Mouse (Mus musculus): ENCODE measurements around the gene Armc5. TPM values are rescaled to one million over a fixed set of nuclear protein-coding genes. Genes with fewer than 3 reads are reported as not detected.

Armc5 gene
- total RNA-seq, 1 experiment: 11.4 TPM

DNA sequence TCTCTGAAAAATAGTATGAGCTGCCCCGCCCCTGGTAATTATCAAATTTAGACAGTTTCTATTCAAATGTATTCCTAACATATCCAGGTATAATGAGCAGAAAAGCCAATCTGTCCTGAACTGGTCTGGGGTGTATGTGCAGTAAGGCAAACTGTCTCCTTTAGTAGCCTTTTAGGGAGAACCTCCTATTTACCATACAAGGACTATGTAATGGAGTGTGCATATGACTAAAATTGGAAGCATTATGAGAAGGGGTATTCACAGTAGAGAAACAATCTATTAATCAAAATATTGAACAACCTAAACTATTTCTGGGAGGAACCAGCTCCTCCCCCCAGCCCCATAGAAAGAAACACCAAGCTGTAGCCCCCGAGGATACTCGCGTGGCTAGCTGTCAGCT is 42.6 kb downstream of the Armc5 start:
- peaks cover 0 to 11% of the 10 kb centered on the region in 2 experiments; a peak in 2 of 4 replicates for H3K4me1 ChIP-seq (ENCODE audit: control insufficient read depth in 2 of 2, insufficient read depth in 2 of 2, low read length in 2 of 2, poor library complexity in 1 of 2)

DNA sequence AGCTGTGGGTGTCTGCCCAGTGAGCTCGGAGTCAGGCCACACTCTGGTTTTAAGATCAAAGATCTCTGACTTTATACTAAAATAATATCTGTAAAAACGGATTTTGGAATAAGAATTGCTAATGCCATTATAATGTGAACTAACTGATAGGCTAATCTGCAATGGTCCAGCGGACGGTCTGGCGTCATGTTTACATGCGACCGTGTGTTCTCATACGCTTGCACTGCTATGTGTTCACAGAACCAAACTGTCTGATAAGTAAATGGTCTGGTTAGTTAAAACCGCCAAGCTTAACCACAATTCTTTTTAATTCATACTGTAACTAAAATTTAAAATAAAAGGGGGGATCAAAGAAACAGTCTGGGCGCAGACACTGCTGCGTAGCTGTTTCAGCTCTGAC is 44.6 kb downstream of the Armc5 start:
- DNase-seq (ENCODE audit: low read depth, low spot score): no peak
- Histone ChIP-seq H3K4me1 (ENCODE audit: control insufficient read depth in 2 of 2, insufficient read depth in 2 of 2, low read length in 2 of 2, poor library complexity in 1 of 2) (peaks cover 0 to 6% of the 10 kb centered on the region in 2 experiments; a peak in 2 of 4 replicates), H3K27ac (ENCODE audit: insufficient read depth, low read depth, low read length, poor library complexity, severe bottlenecking) (no peak overlapping the region), H3K9me3 (ENCODE audit: control insufficient read depth, insufficient read depth, low read depth, low read length) (no peaks in the 10 kb centered on the region), H3K36me3 (ENCODE audit: control insufficient read depth, insufficient read depth, low read length, poor library complexity, severe bottlenecking) (peaks cover 6% of the 10 kb centered on the region), H3K9ac (ENCODE audit: insufficient read depth, low read depth, low read length, poor library complexity, severe bottlenecking) (no peak overlapping the region), H3K4me3 (ENCODE audit: insufficient read depth in 1 of 2, low read depth in 1 of 2, low read length in 2 of 2, poor library complexity in 1 of 2, severe bottlenecking in 1 of 2) (no peak overlapping the region)
- in situ Hi-C loops (cut with MboI; ENCODE audit: low sequenced_read_pairs in 2 of 2, unreplicated experiment in 2 of 2): no loop called here
- TF ChIP-seq ZNF384 (IDR thresholded peaks at IDR 0.05; ENCODE audit: low read depth, low read length) (no peak), HCFC1 (IDR thresholded peaks at IDR 0.05; ENCODE audit: borderline replicate concordance, insufficient read depth, low read length) (no peak), CHD2 (IDR thresholded peaks at IDR 0.05; ENCODE audit: low read depth, low read length) (no peak), MAFK (IDR thresholded peaks at IDR 0.05; ENCODE audit: insufficient read depth, low read depth, low read length) (no peak), ZC3H11A (IDR thresholded peaks at IDR 0.05; ENCODE audit: borderline replicate concordance, low read depth, low read length) (no peak)

More for the DNA sequence above, 42.6 kb downstream of the Armc5 start:
- Histone ChIP-seq H3K4me3 (ENCODE audit: insufficient read depth in 1 of 2, low read depth in 1 of 2, low read length in 2 of 2, poor library complexity in 1 of 2, severe bottlenecking in 1 of 2) (no peak overlapping the region), H3K27ac (ENCODE audit: insufficient read depth, low read depth, low read length, poor library complexity, severe bottlenecking) (no peak overlapping the region), H3K9me3 (ENCODE audit: control insufficient read depth, insufficient read depth, low read depth, low read length) (no peaks in the 10 kb centered on the region), H3K9ac (ENCODE audit: insufficient read depth, low read depth, low read length, poor library complexity, severe bottlenecking) (no peak overlapping the region), H3K36me3 (ENCODE audit: control insufficient read depth, insufficient read depth, low read length, poor library complexity, severe bottlenecking) (peaks cover 11% of the 10 kb centered on the region)
- no peak for TF ChIP-seq ZNF384 (IDR thresholded peaks at IDR 0.05; ENCODE audit: low read depth, low read length)
- no peak for TF ChIP-seq HCFC1 (IDR thresholded peaks at IDR 0.05; ENCODE audit: borderline replicate concordance, insufficient read depth, low read length)
- no peak for TF ChIP-seq CHD2 (IDR thresholded peaks at IDR 0.05; ENCODE audit: low read depth, low read length)
- no peak for TF ChIP-seq ZC3H11A (IDR thresholded peaks at IDR 0.05; ENCODE audit: borderline replicate concordance, low read depth, low read length)
- no peak for TF ChIP-seq MAFK (IDR thresholded peaks at IDR 0.05; ENCODE audit: insufficient read depth, low read depth, low read length)
- no peak for DNase-seq (ENCODE audit: low read depth, low spot score)
- in situ Hi-C loops (cut with MboI; ENCODE audit: low sequenced_read_pairs in 2 of 2, unreplicated experiment in 2 of 2): no loop called here

DNA sequence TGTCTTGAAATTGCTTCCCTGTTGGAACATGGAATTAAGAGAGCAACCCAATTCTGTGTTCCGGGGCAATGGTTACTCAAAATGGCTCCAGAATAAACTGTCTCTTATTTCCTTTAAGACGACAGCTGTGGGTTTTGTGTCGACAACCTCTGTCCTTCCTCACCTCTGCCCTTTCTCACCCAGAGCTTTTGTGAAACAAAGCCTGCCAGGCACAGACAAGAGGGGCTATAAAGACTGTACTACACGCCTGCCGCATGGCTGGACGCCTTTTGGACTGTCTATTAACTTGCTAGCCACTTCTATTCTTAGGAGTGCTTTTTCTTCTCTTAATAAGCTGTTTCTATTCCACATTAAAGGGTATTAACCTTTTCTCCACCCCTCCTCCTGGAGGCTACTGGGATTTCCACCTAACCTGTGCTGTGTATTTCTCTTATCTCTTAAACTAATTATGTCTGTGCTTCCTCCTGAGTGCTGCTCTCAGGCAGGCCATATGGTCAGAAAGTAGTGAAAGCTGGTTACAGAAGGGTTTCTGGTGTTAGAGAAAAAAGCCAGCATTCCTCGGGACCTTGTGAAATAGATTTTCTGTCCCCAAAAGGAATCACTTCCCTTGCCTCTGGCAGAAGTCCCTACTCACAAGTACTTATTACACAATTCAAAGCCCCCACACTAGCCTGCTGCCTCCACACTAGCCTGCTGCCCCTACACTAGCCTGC is 45.5 kb downstream of the Armc5 start:
- TF ChIP-seq ZC3H11A (IDR thresholded peaks at IDR 0.05; ENCODE audit: borderline replicate concordance, low read depth, low read length) (no peak), HCFC1 (IDR thresholded peaks at IDR 0.05; ENCODE audit: borderline replicate concordance, insufficient read depth, low read length) (no peak), ZNF384 (IDR thresholded peaks at IDR 0.05; ENCODE audit: low read depth, low read length) (no peak), CHD2 (IDR thresholded peaks at IDR 0.05; ENCODE audit: low read depth, low read length) (no peak), MAFK (IDR thresholded peaks at IDR 0.05; ENCODE audit: insufficient read depth, low read depth, low read length) (no peak)
- Histone ChIP-seq H3K9ac (ENCODE audit: insufficient read depth, low read depth, low read length, poor library complexity, severe bottlenecking) (no peak overlapping the region), H3K9me3 (ENCODE audit: control insufficient read depth, insufficient read depth, low read depth, low read length) (no peaks in the 10 kb centered on the region), H3K4me3 (ENCODE audit: insufficient read depth in 1 of 2, low read depth in 1 of 2, low read length in 2 of 2, poor library complexity in 1 of 2, severe bottlenecking in 1 of 2) (no peak overlapping the region), H3K36me3 (ENCODE audit: control insufficient read depth, insufficient read depth, low read length, poor library complexity, severe bottlenecking) (peaks cover 12% of the 10 kb centered on the region), H3K4me1 (ENCODE audit: control insufficient read depth in 2 of 2, insufficient read depth in 2 of 2, low read length in 2 of 2, poor library complexity in 1 of 2) (peaks cover 0 to 3% of the 10 kb centered on the region in 2 experiments; a peak in 1 of 4 replicates), H3K27ac (ENCODE audit: insufficient read depth, low read depth, low read length, poor library complexity, severe bottlenecking) (no peak overlapping the region)
- in situ Hi-C loops (cut with MboI; ENCODE audit: low sequenced_read_pairs in 2 of 2, unreplicated experiment in 2 of 2): no loop called here
- no peak for DNase-seq (ENCODE audit: low read depth, low spot score)

DNA sequence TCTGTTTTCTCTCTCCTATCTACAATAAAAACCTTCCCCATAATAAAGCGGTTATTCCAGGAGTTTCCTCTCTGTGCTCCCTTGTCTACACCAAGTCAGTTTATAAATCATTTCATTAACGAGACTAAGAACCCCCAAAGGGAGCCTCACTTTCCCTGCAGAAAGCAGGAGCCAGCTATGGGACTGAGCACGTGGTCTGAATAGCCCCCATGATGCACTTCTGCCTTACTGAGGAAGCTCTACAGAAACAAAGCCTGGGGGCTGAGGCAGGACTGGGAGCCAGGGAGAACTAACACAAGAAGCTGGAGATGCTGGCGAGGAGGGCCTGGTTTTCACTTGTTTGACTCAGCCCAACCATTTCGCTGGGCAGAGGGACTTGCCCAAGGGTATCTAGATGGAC is 46.9 kb downstream of the Armc5 start:
- no peaks in the 10 kb centered on the region for H3K4me1 ChIP-seq (ENCODE audit: control insufficient read depth in 2 of 2, insufficient read depth in 2 of 2, low read length in 2 of 2, poor library complexity in 1 of 2)
- no peaks in the 10 kb centered on the region for H3K9me3 ChIP-seq (ENCODE audit: control insufficient read depth, insufficient read depth, low read depth, low read length)
- H3K4me3 ChIP-seq (ENCODE audit: insufficient read depth in 1 of 2, low read depth in 1 of 2, low read length in 2 of 2, poor library complexity in 1 of 2, severe bottlenecking in 1 of 2): no peak overlapping the region
- no peak overlapping the region for H3K9ac ChIP-seq (ENCODE audit: insufficient read depth, low read depth, low read length, poor library complexity, severe bottlenecking)
- in situ Hi-C loops (cut with MboI; ENCODE audit: low sequenced_read_pairs in 2 of 2, unreplicated experiment in 2 of 2): no loop called here
- DNase-seq (ENCODE audit: low read depth, low spot score): no peak
- H3K36me3 ChIP-seq (ENCODE audit: control insufficient read depth, insufficient read depth, low read length, poor library complexity, severe bottlenecking): peaks cover 14% of the 10 kb centered on the region
- no peak overlapping the region for H3K27ac ChIP-seq (ENCODE audit: insufficient read depth, low read depth, low read length, poor library complexity, severe bottlenecking)
- no peak for TF ChIP-seq MAFK (IDR thresholded peaks at IDR 0.05; ENCODE audit: insufficient read depth, low read depth, low read length)
- TF ChIP-seq ZC3H11A (IDR thresholded peaks at IDR 0.05; ENCODE audit: borderline replicate concordance, low read depth, low read length): no peak
- no peak for TF ChIP-seq ZNF384 (IDR thresholded peaks at IDR 0.05; ENCODE audit: low read depth, low read length)
- no peak for TF ChIP-seq CHD2 (IDR thresholded peaks at IDR 0.05; ENCODE audit: low read depth, low read length)
- no peak for TF ChIP-seq HCFC1 (IDR thresholded peaks at IDR 0.05; ENCODE audit: borderline replicate concordance, insufficient read depth, low read length)
